Mouse (Mus musculus): ENCODE data around the gene Spsb4. TPM values are rescaled to one million over a fixed set of nuclear protein-coding genes. Genes with fewer than 3 reads are reported as not detected.

Spsb4 gene
- polyA plus RNA-seq, 1 experiment from 2014 or later: 84.6 TPM

- no peaks in the 10 kb centered on the region for H3K27me3 ChIP-seq (ENCODE audit: control insufficient read depth, insufficient read depth, low read length)
- H3K9me3 ChIP-seq (ENCODE audit: control insufficient read depth, low read length): no peaks in the 10 kb centered on the region
- no peak overlapping the region for H3K27ac ChIP-seq (ENCODE audit: low read depth, low read length)
- peaks cover 15% of the 10 kb centered on the region for H3K4me1 ChIP-seq (replicated peaks; ENCODE audit: control insufficient read depth, insufficient read depth, low read length)
- peaks cover 8% of the 10 kb centered on the region for H3K36me3 ChIP-seq (ENCODE audit: control insufficient read depth, insufficient read depth, low read length)
- no peak overlapping the region for H3K9ac ChIP-seq (ENCODE audit: low read length)
- no peak for ATAC-seq (replicated peaks; ENCODE audit: low FRiP score)
- WGBS: 92% methylated on average over 9 of the region's 9 CpGs
- DNase-seq (ENCODE audit: low spot score): no peak
- no peak overlapping the region for H3K4me3 ChIP-seq (ENCODE audit: low read depth, low read length)
- no peak overlapping the region for H3K4me2 ChIP-seq (ENCODE audit: low read depth, low read length, severe bottlenecking)
Measured at GRCm38 (mm10) chr9:96994733-96995132, 23.9 kb downstream of the Spsb4 start.

GRCm38 (mm10) chr9:96991118-96991517 lies 27.5 kb downstream of the Spsb4 start:
- no peak overlapping the region for H3K4me2 ChIP-seq (ENCODE audit: low read depth, low read length, severe bottlenecking)
- H3K9me3 ChIP-seq (ENCODE audit: control insufficient read depth, low read length): no peaks in the 10 kb centered on the region
- 82% methylated on average over 14 of the region's 14 CpGs for WGBS
- H3K4me1 ChIP-seq (replicated peaks; ENCODE audit: control insufficient read depth, insufficient read depth, low read length): peaks cover 24% of the 10 kb centered on the region
- no peak overlapping the region for H3K27ac ChIP-seq (ENCODE audit: low read depth, low read length)
- ATAC-seq (replicated peaks; ENCODE audit: low FRiP score) (no peak), DNase-seq (ENCODE audit: low spot score) (no peak)
- H3K36me3 ChIP-seq (ENCODE audit: control insufficient read depth, insufficient read depth, low read length): peaks cover 8% of the 10 kb centered on the region
- H3K9ac ChIP-seq (ENCODE audit: low read length): no peak overlapping the region
- H3K4me3 ChIP-seq (ENCODE audit: low read depth, low read length): no peak overlapping the region
- no peaks in the 10 kb centered on the region for H3K27me3 ChIP-seq (ENCODE audit: control insufficient read depth, insufficient read depth, low read length)

- ATAC-seq (replicated peaks; ENCODE audit: low FRiP score) (peak; percentile 81), DNase-seq (ENCODE audit: low spot score) (peak; percentile 76)
- no peaks in the 10 kb centered on the region for H3K36me3 ChIP-seq (ENCODE audit: control insufficient read depth, insufficient read depth, low read length)
- no peak overlapping the region for H3K9ac ChIP-seq (ENCODE audit: low read length)
- peaks cover 24% of the 10 kb centered on the region for H3K4me1 ChIP-seq (replicated peaks; ENCODE audit: control insufficient read depth, insufficient read depth, low read length)
- no peaks in the 10 kb centered on the region for H3K27me3 ChIP-seq (ENCODE audit: control insufficient read depth, insufficient read depth, low read length)
- WGBS: 3% methylated on average over 10 of the region's 10 CpGs
- H3K4me2 ChIP-seq (ENCODE audit: low read depth, low read length, severe bottlenecking): no peak overlapping the region
- H3K9me3 ChIP-seq (ENCODE audit: control insufficient read depth, low read length): no peaks in the 10 kb centered on the region
- no peak overlapping the region for H3K4me3 ChIP-seq (ENCODE audit: low read depth, low read length)
- H3K27ac ChIP-seq (ENCODE audit: low read depth, low read length): peak overlapping the region; percentile 73; the same call in 1 of the 2 replicates
Measured at GRCm38 (mm10) chr9:96989389-96989990, 29.2 kb downstream of the Spsb4 start.

- Histone ChIP-seq H3K27ac (ENCODE audit: low read depth, low read length) (no peak overlapping the region), H3K4me1 (replicated peaks; ENCODE audit: control insufficient read depth, insufficient read depth, low read length) (peaks cover 31% of the 10 kb centered on the region), H3K9me3 (ENCODE audit: control insufficient read depth, low read length) (no peaks in the 10 kb centered on the region), H3K9ac (ENCODE audit: low read length) (no peak overlapping the region), H3K36me3 (ENCODE audit: control insufficient read depth, insufficient read depth, low read length) (no peaks in the 10 kb centered on the region), H3K4me3 (ENCODE audit: low read depth, low read length) (no peak overlapping the region), H3K4me2 (ENCODE audit: low read depth, low read length, severe bottlenecking) (no peak overlapping the region), H3K27me3 (ENCODE audit: control insufficient read depth, insufficient read depth, low read length) (no peaks in the 10 kb centered on the region)
- DNase-seq (ENCODE audit: low spot score): no peak
- WGBS: 72% methylated on average over 11 of the region's 11 CpGs
- ATAC-seq (replicated peaks; ENCODE audit: low FRiP score): no peak
Measured at GRCm38 (mm10) chr9:96986797-96987473, 31.7 kb downstream of the Spsb4 start.

GRCm38 (mm10) chr9:96984034-96984433 lies 34.6 kb downstream of the Spsb4 start:
- Histone ChIP-seq H3K4me3 (ENCODE audit: low read depth, low read length) (no peak overlapping the region), H3K27me3 (ENCODE audit: control insufficient read depth, insufficient read depth, low read length) (no peaks in the 10 kb centered on the region), H3K9me3 (ENCODE audit: control insufficient read depth, low read length) (no peaks in the 10 kb centered on the region), H3K9ac (ENCODE audit: low read length) (no peak overlapping the region), H3K36me3 (ENCODE audit: control insufficient read depth, insufficient read depth, low read length) (no peaks in the 10 kb centered on the region), H3K4me2 (ENCODE audit: low read depth, low read length, severe bottlenecking) (no peak overlapping the region), H3K27ac (ENCODE audit: low read depth, low read length) (no peak overlapping the region), H3K4me1 (replicated peaks; ENCODE audit: control insufficient read depth, insufficient read depth, low read length) (peaks cover 40% of the 10 kb centered on the region)
- WGBS: 91% methylated on average over 8 of the region's 8 CpGs
- no peak for DNase-seq (ENCODE audit: low spot score)
- no peak for ATAC-seq (replicated peaks; ENCODE audit: low FRiP score)

- Histone ChIP-seq H3K9me3 (ENCODE audit: control insufficient read depth, low read length) (no peaks in the 10 kb centered on the region), H3K36me3 (ENCODE audit: control insufficient read depth, insufficient read depth, low read length) (no peaks in the 10 kb centered on the region), H3K4me1 (replicated peaks; ENCODE audit: control insufficient read depth, insufficient read depth, low read length) (peaks cover 45% of the 10 kb centered on the region), H3K4me3 (ENCODE audit: low read depth, low read length) (no peak overlapping the region), H3K27me3 (ENCODE audit: control insufficient read depth, insufficient read depth, low read length) (no peaks in the 10 kb centered on the region), H3K27ac (ENCODE audit: low read depth, low read length) (peak overlapping the region; percentile 42; the same call in 1 of the 2 replicates), H3K4me2 (ENCODE audit: low read depth, low read length, severe bottlenecking) (no peak overlapping the region), H3K9ac (ENCODE audit: low read length) (no peak overlapping the region)
- DNase-seq (ENCODE audit: low spot score) (no peak), ATAC-seq (replicated peaks; ENCODE audit: low FRiP score) (no peak)
- 45% methylated on average over 3 of the region's 3 CpGs for WGBS
Measured at GRCm38 (mm10) chr9:96982940-96983339, 35.7 kb downstream of the Spsb4 start.

GRCm38 (mm10) chr9:96982351-96982750 lies 36.3 kb downstream of the Spsb4 start:
- DNase-seq (ENCODE audit: low spot score) (no peak), ATAC-seq (replicated peaks; ENCODE audit: low FRiP score) (no peak)
- Histone ChIP-seq H3K27me3 (ENCODE audit: control insufficient read depth, insufficient read depth, low read length) (no peaks in the 10 kb centered on the region), H3K9me3 (ENCODE audit: control insufficient read depth, low read length) (no peaks in the 10 kb centered on the region), H3K27ac (ENCODE audit: low read depth, low read length) (peak overlapping the region; percentile 46; the same call in 1 of the 2 replicates), H3K4me1 (replicated peaks; ENCODE audit: control insufficient read depth, insufficient read depth, low read length) (peaks cover 47% of the 10 kb centered on the region), H3K36me3 (ENCODE audit: control insufficient read depth, insufficient read depth, low read length) (no peaks in the 10 kb centered on the region), H3K4me2 (ENCODE audit: low read depth, low read length, severe bottlenecking) (no peak overlapping the region), H3K4me3 (ENCODE audit: low read depth, low read length) (no peak overlapping the region), H3K9ac (ENCODE audit: low read length) (no peak overlapping the region)
- 6% methylated on average over 3 of the region's 3 CpGs for WGBS

GRCm38 (mm10) chr9:96981836-96982235 lies 36.8 kb downstream of the Spsb4 start:
- Histone ChIP-seq H3K9ac (ENCODE audit: low read length) (no peak overlapping the region), H3K4me2 (ENCODE audit: low read depth, low read length, severe bottlenecking) (no peak overlapping the region), H3K4me3 (ENCODE audit: low read depth, low read length) (no peak overlapping the region), H3K27ac (ENCODE audit: low read depth, low read length) (peak overlapping the region; percentile 73), H3K36me3 (ENCODE audit: control insufficient read depth, insufficient read depth, low read length) (no peaks in the 10 kb centered on the region), H3K4me1 (replicated peaks; ENCODE audit: control insufficient read depth, insufficient read depth, low read length) (peaks cover 45% of the 10 kb centered on the region), H3K27me3 (ENCODE audit: control insufficient read depth, insufficient read depth, low read length) (no peaks in the 10 kb centered on the region), H3K9me3 (ENCODE audit: control insufficient read depth, low read length) (no peaks in the 10 kb centered on the region)
- ATAC-seq (replicated peaks; ENCODE audit: low FRiP score) (no peak), DNase-seq (ENCODE audit: low spot score) (no peak)
- WGBS: 68% methylated on average over 5 of the region's 5 CpGs

GRCm38 (mm10) chr9:96981121-96981520 lies 37.5 kb downstream of the Spsb4 start:
- peak overlapping the region; percentile 73 for H3K27ac ChIP-seq (ENCODE audit: low read depth, low read length)
- ATAC-seq (replicated peaks; ENCODE audit: low FRiP score) (no peak; the same call in 1 of the 2 replicates), DNase-seq (ENCODE audit: low spot score) (no peak)
- H3K4me3 ChIP-seq (ENCODE audit: low read depth, low read length): no peak overlapping the region
- WGBS: 18% methylated on average over 9 of the region's 9 CpGs
- H3K36me3 ChIP-seq (ENCODE audit: control insufficient read depth, insufficient read depth, low read length): no peaks in the 10 kb centered on the region
- no peaks in the 10 kb centered on the region for H3K9me3 ChIP-seq (ENCODE audit: control insufficient read depth, low read length)
- H3K9ac ChIP-seq (ENCODE audit: low read length): no peak overlapping the region
- no peak overlapping the region for H3K4me2 ChIP-seq (ENCODE audit: low read depth, low read length, severe bottlenecking)
- peaks cover 45% of the 10 kb centered on the region for H3K4me1 ChIP-seq (replicated peaks; ENCODE audit: control insufficient read depth, insufficient read depth, low read length)
- no peaks in the 10 kb centered on the region for H3K27me3 ChIP-seq (ENCODE audit: control insufficient read depth, insufficient read depth, low read length)

Measured in forebrain, embryonic 11.5 days (tissue).